Mouse (Mus musculus): Measurements from ENCODE around the gene Gm47985.
"Not testable (repeated sequence)": the region's sequence is repeated elsewhere in the genome, so short reads cannot be mapped to it uniquely, and the experiment has no call there.

The Gm47985 gene

DNA sequence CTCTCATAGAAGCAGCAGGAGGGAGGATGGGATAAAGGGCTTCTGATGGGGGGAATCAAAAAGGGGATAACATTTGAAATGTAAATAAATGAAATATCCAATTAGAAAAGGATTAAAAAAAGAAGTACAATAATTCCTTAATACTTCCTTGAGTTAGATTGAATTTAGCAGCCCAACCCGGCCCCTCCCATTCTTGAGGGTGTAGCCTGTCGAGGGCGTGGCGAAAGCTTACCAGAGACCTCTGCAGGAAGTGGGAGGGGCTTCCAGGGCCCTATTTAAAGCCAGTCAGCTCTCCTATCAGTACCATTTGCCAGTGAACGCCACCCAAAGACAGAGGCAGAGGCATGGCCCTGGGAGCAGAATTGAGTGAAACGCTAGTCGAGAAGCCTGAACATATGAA, at the start of gene Gm47985:
Gm47985 (plus strand) TSS at position 272 of the 400 bp plus-strand sequence.
- DNase-seq (ENCODE audit: low read depth, low spot score) = not testable (repeated sequence)

DNA sequence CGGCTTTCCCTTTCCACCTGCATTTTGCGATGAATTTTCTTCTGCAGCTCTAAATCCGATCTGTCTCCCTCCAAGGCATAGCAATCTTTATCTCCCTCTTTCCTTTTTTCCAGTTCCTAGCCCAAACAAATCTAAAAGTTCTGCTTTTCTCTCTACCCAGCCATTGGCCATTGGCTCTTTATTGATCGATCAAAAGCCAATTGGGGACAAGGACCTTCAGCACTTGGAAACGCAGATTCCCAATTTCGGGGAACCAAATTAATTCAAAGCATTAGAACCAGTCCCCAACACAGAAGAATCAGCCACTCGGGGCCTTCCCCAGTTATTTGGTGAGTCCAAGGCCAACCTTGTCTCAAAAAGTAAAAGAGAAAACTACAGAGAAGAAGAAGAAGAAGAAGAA, 49.7 kb upstream of the Gm47985 start:
- DNase-seq (ENCODE audit: low read depth, low spot score) = no peak

DNA sequence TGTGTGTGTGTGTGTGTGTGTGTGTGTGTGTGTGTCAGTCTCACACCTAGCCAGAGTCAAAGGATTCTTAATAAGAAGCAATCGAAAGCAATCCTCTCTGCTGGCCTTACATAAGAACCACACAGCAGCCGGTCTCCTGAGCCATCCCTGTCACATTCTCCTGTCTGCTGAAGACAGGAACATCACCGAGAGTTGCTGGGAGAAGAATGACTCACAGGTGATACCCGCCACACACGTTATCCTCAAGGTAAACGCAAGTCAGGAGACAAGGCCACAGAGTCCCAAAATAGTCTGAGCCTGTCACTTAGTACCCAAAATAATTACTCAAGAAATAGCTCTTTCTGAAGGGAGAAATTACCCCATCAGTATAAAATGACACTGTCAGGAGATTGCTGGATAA, 43.9 kb upstream of the Gm47985 start:
- DNase-seq (ENCODE audit: low read depth, low spot score) = peak; percentile 6

DNA sequence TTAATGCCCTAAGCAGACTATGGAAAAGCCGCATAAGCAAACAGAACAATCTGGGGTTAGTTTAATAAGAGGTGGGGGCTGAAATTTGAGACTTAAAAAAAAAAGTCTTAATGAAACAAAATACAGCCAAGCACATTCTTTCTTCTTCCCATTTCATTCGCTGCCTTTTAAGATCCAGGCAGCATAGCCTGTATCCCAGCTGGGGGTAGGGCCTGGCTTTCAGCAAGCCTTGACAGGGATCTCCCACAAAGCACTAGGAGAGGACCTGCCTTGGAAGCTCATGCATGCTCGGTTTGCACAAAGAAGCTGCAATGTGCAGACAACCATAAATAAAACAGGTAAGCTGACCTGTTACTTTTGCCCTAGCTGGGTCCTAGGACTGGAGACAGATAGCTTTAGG, 41.4 kb upstream of the Gm47985 start:
- DNase-seq (ENCODE audit: low read depth, low spot score) = no peak

DNA sequence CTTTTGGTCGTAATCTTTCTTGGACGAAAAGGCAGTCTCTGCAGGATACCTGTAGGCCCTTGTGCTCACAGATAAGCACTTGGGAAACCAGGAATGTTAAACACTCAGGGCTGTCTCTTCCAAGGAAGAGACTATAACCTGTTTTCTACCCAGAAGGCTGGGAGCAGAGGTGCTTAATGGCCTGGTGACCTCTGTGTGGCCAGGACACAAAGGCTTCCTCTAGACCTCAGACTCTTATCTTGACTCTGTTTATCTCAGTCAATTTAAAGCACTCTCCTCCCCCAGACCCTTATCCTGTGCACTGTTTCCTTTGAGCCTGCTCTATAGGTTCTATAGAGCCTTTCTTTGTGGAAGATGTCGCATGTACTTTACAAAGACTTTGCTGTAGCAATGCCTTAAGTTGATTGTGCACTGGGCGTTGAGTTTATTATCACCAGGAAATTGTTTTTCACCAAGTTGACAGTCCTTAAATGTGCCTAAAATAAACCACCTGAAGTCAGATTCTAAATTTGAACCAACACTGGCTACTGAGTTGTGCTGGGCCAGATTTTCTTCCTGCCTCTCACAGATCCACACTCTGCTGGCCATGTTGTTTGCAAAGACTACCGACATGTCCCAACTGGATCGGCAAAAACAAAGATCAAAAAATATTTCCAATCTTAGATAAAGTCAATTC, 37.7 kb upstream of the Gm47985 start:
- DNase-seq (ENCODE audit: low read depth, low spot score) = no peak

DNA sequence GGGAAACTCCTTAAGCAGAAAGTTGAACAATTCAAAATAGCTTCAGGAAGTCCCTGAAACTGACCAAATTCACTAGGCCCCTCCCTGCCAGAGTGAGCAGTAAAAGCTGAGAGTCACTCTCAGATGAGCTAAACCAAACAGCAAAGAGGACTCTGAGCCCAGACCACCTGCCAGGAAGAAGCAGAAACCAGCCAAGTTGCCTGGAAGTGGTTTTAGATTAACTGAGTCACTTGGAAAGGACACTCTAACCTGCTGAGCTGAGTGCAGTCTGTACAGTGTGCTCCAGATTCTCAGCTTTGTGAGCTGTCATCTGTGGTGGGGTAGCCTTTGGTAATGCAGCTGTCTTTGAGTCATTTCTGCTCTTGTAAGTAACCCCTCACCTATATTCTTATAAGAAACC, 34.5 kb upstream of the Gm47985 start:
- DNase-seq (ENCODE audit: low read depth, low spot score) = no peak

DNA sequence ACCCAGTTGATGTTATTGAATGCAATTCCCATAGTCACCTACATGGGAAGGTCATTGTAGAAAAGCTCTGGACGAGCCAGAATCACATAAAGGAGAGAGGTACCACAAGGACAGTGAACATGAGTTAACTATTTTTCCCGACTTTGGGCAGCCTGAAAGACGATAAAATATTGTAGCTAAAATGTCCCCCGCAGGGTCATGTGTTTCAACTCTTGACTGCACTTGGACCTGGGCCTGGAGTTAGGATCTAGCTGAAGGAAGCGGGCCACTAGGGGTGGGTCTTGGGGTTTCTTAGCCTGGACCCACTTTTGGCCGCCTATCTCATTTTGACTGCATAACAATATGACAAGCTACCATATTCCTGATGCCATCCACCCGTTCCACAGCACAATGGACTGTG, 32.1 kb upstream of the Gm47985 start:
- DNase-seq (ENCODE audit: low read depth, low spot score) = no peak

DNA sequence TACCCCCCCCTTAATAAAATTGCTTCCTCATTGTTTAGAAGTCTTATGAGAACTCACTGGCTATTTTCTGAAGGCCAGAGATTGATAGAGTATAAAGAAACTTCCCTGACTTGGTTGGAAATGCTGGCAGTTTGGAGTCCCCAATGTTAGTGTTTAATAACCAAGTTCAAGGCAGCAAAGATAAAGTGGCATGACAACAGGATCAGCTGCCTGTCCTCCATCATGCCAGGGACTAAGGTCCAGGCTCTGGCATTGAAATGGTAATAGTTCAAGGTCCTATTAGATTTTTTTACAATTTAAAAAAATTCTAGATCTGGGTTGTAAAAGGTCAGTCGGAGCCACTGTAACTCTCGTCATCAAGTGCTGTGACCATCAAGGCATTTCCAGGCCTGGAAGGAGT, 31.2 kb upstream of the Gm47985 start:
- no peak for DNase-seq (ENCODE audit: low read depth, low spot score)

DNA sequence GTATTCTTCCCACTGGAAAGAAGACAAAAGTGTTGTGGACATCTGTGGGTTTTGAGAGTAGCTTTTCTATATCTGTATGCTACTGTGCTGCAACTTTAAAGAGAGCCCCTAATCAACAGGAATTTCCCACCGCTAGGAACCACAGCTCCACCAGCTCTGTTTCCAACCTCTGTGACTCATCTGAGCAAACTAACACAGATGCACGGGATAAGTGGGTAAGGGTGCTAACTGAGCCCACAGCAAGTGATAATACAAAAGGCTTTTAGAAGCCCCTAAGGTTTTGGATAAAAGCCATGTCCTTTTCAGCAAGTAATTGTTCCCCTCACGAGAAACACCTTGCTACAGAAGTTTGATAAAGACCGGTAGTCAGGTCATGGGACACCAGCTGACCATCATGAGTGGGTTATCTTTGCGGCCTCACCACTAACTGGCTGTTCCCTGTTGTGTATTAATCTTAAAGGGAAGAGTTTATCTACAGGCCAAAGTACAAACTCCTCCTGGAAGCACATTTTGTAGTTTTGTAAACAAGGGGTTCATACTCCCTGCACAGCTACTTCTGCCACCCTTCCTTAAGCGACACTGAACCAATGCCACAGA, 29.2 kb upstream of the Gm47985 start:
- no peak for DNase-seq (ENCODE audit: low read depth, low spot score)

DNA sequence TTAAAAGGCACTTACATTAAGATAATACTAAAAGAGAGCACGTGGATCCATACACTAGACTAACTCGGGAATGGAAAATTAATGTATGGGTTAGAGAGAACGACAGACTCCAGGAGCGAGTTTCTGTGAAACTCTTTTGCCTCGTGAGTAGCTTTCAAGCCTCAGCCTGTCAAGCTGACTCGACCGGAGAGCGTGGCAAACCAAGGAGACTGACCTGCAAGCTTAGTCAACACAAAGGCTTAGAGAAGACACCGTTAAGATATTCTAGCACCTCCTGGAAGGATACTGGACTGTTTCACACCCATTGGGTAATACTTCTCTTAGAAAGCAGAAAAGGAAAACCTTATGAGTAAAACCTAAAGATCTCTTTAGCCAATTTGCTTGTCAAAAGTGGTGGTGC, 28.2 kb upstream of the Gm47985 start:
- DNase-seq (ENCODE audit: low read depth, low spot score) = not testable (repeated sequence)

DNA sequence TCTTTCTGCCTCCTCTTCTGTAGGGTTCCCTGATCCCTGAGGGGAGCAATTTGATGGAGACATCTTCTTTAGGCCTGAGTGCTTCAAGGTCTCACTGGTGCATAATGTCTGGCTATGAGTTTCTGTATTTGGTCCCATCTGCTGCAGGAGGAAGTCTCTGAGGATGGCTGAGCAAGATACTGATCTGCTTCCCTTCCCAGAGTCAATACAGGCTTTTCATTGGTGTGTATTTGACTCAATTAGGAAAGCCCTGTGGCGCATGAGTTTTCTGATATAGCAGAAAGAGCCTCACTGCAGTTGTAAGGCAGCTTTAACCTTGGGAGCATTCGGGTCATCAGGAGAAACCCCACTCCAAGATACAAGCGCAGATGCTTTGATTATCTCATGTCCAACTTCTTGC, 26.2 kb upstream of the Gm47985 start:
- no peak for DNase-seq (ENCODE audit: low read depth, low spot score)

DNA sequence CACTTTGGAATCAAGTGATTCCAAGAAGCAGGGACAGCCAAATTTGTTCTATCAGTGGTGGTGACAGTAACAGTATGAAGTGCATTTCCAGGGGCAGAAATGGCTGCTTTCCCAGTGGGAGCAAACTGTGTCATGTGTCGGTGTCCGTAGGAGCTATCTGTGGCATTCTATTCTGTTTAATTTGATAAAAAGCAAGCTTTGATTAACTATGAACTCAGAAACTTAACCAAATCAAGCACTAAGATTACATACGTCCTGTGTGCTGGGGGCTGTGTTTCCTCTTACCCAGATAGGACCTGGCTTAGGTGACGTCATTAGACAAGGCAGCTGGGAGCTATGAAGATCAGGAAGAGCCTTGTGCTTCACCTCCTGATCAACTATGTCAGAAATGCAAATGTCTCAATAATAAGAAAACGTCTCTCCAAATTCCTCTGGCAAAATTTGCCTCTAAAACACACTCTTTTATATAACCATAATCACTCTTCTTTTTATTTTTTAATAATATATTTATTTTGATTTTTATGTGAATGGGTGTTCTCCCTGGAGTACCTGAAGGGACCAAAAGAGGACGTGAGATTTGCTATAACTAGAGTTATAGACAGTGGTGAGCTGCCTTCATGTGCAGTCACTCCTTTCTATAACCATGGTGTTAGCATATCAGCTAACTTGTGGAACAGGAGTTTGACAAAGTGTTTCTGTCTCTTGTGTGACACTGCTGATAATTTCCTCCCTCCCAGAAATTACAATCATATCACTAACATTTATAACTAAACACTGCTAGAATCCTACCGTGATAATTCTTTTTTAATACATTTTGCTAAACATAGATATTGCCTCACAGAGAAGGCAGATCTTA, 25.3 kb upstream of the Gm47985 start:
- DNase-seq (ENCODE audit: low read depth, low spot score) = no peak

DNA sequence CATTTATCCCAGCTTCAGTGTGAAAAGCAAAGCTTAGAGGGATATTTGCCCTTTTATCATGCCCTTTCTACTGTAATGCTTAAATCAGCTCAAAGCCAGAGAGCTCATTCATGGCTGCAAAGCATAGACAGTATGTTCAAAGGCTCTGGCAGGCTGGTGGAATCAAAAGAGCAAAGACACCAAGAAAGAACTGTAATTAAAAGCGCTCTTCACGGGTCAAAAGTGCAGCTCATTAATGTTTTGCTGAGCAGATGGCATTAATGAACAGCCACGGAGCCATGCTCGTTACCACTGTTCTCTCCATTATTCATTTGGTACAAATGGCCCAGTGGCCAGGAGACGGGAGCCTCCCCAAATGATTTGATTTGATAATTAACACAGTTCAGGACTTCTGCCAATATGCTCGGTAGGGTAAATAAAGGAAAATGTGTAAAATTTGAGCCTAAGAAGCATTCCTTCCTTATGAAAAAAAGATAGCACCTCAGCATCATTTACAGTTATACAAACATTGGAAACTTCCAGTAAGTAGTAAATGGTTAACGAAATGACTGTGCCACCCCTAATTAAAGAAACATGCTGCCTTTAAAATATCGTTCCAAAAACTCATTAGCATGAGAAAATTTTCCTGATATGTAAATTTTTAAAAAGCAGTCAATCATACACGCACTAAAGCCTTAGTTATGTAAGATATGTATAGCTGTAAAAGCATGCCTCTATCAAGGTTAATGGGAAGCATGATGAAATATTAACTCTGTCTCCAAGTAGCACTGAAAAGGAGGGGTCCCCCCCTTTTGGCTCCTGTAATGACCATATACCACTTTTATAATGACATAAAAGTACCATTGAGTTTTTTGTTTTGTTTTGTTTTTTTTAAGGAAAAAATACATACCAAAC, 24.1 kb upstream of the Gm47985 start:
- no peak for DNase-seq (ENCODE audit: low read depth, low spot score)

DNA sequence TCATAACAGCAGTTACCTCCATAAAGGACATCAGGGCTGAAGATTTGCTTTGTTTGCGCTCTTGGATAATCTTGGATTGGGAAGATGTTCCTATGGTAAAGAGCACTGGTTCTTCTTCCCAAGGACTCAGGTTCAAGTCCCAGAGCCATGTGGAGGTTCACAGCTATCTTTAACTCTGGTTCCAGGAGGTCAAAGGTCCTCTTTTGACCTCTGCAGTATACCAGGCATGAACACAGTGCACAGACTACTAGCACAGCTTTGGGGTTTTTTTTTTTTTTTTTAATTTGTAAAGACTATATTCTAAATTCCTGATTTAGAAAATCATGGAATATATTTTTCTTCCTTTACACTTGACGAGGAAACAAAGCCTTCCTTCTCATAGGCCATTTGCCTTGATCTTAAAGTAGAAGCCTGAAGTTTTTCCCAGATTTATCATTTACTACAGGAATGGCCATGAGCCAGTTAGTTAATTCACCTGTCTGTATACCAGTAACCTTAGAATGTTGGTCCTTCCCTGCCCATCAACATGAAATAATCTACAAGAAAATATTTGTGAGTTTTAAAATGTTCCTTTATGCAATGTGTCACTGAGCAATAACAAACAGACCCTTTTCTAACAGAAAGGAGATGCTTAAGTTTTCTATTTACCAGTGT, 23.4 kb upstream of the Gm47985 start:
- DNase-seq (ENCODE audit: low read depth, low spot score) = no peak

DNA sequence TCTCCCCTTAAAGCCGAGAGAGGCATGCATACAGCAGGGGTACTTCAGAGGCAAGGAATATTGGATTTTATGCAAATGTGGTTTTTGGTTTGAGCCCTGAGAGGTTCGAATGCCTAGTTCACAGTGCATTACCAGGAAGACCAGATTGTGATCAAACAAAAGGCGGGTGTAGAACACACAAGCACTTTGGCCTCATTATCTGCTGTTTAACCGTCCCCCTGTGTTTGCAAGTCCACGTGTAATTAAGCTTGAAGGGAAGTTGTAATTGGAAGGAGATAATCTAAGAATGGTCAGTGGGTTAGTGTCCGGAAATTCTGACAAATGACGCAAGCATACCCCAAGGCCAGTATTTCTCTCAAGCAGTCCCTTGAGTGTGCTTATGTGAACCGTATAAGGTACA, 16.3 kb upstream of the Gm47985 start:
- DNase-seq (ENCODE audit: low read depth, low spot score) = no peak

DNA sequence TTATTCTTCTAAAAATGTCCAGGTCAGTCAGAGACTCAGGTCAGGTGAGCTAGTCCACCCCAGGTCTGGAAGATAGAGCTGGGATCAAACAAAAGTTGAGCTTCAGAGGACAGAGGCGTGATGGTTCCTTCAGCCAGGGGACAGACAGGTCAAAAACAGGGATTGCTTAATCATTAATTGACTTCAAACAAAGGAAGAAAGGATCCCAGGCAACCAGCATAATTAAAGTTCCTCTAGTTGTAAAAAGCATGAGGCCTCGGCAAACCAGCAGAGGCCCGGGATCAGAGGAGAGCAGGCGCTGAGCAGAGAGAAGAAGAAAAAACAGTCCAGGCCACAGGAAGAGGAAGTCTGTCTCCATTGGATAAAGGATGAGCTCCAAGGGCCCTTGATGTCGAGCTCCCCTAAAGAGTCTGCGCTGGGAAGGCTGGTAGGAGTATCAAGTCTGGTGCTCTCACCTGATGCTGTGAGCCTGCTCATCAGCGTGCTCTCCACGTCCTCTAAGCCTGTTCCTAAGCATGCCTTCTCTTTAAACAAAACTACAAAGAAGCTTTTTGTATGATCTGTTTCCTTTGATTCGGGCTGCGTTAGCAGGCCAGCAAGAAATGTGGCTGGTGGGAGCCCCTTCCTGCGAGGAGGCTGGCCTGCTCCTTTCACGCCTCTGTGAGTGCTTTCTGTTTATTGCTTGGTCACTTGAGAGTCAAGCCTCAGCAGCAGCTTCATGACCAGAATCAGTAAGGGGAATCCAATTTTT, 14.9 kb upstream of the Gm47985 start:
- DNase-seq (ENCODE audit: low read depth, low spot score) = no peak

DNA sequence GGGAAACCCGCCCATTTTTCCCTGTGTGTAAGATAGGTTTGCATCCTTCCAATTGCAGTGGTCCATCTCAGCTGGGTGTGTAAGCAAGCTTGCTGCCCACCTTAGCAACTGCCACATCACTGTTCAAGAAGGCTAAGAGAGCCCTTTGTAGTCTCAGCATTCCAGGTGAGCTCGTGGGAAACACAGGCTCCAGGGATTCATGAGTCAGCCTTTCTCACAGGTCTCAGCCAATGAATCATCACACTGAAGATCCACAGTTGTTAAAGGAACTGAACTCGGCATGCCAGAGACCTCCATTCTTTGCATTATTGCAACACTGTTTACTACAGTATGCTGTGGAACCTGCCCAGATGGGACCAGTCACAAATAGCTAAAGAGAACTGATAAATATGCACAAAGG, 13.7 kb upstream of the Gm47985 start:
- no peak for DNase-seq (ENCODE audit: low read depth, low spot score)

DNA sequence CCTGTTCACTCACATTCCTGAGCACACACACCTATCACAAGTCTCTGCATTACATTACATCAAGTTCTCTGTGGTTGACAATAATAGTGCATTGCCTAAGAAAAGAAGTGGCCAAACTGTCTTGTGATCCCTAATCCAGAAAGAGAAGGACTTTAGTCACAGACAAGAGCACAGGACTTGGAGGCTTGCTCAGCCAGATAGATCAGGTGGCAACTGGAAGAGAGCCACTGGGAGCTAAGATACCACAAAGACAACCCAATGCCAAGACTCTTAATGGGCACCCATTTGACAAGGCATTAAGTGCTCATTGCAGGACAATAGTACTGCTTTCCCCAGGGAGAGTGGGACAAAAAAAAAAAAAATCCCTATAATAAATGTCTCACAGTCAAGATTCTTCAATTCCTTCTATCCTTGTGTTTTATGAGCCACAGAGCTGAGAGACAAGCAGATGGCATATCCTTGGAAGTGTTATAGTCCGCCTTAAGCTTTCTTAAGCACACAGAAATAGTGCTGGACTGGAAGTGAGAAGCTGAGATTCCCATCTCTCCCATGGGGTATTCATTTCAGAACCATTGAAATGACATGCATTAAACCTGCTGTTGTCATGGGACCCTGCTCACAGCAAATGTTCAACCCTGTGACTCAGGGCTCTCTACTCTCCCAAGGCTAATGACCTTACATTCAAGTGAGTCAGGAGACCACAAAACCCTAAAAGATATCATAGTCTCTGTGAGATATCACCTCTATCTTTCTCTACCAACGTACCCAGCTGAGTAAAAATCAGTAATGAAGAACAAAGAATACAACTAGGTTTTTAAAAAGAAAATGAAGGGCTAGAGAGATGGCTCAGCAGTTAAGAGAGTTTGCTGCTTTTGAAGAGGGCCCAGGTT, 10.5 kb upstream of the Gm47985 start:
- no peak for DNase-seq (ENCODE audit: low read depth, low spot score)
